Mouse (Mus musculus) G1E (cell line): ENCODE measurements at regions not wholly inside any gene's neighbourhood (a gene's known extent, or its start where the extent isn't known, plus 50 kb on each side); places are given as distances from the start of the nearest gene placed in this dataset.

Experiments
- CTCF ChIP-seq: IDR thresholded peaks from 2 replicates; pipeline ENCODE4 v1.5.1; 2012; ENCODE audit warnings: low read depth, low read length, inconsistent platforms, mixed read lengths
- GATA1 ChIP-seq: IDR thresholded peaks from 2 replicates; pipeline ENCODE4 v1.6.1; 2012; ENCODE audit warnings: borderline replicate concordance, low read length, inconsistent platforms, mixed read lengths
- TAL1 ChIP-seq: conservative IDR thresholded peaks from 2 replicates; pipeline ENCODE4 v1.6.1; 2012; ENCODE audit warnings: low read depth, low read length, inconsistent platforms, mixed read lengths

DNA sequence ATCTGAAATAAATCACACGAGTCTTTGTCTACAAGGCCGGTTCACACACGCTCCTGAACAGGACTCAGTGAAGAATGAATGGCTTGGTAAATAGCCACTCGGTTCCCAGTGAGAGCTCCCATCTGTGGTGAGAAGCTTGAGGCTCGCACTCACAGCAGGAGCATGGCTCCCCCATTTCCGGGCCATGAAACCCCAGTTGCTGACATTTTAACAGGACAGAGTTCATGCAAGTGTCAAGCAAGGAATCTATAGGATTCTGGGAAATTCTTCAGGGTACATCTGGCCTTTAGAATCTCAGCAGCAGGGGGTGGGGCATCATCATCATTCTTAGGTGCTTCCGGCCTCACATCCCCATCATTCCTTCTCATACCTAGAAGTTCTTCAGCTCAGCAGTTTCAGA lies 371.8 kb downstream of the Adam3 start:
- TF ChIP-seq CTCF (no peak), TAL1 (no peak), GATA1 (no peak)
